Mouse (Mus musculus) forebrain, embryonic 15.5 days (tissue): Measurements from ENCODE around the gene Kat7. TPM values are rescaled to one million over a fixed set of nuclear protein-coding genes. Genes with fewer than 3 reads are reported as not detected.

Experiments used
- ATAC-seq: fragments of 200-750 bp; cut with Nextera tagmentation; replicated peaks from 2 replicates; pipeline ENCODE4 v1.8.0; 2017; ENCODE audit warnings: mild to moderate bottlenecking, moderate TSS enrichment, moderate library complexity
- H3K27ac ChIP-seq: fragments of 300-500 bp; sonication (generic); replicated peaks from 2 replicates; pipeline ENCODE4 v1.5.1; 2015; ENCODE audit warnings: mild to moderate bottlenecking, inconsistent platforms
- H3K27me3 ChIP-seq: fragments of 300-500 bp; sonication (generic); 2 replicates; pipeline ENCODE4 v1.6.1; 2015; ENCODE audit warnings: inconsistent platforms
- H3K36me3 ChIP-seq: fragments of 300-500 bp; sonication (generic); 2 replicates; pipeline ENCODE4 v1.6.1; 2015; ENCODE audit warnings: mild to moderate bottlenecking, inconsistent platforms
- H3K4me1 ChIP-seq: fragments of 300-500 bp; sonication (generic); 2 replicates; pipeline ENCODE4 v1.6.1; 2015; ENCODE audit warnings: inconsistent platforms
- H3K4me2 ChIP-seq: fragments of 300-500 bp; sonication (generic); replicated peaks from 2 replicates; pipeline ENCODE4 v1.6.1; 2015; ENCODE audit warnings: mild to moderate bottlenecking, inconsistent platforms
- H3K4me3 ChIP-seq: fragments of 300-500 bp; sonication (generic); 2 replicates; pipeline ENCODE4 v1.5.1; 2015; ENCODE audit warnings: mild to moderate bottlenecking, inconsistent platforms
- H3K9ac ChIP-seq: fragments of 300-500 bp; sonication (generic); replicated peaks from 2 replicates; pipeline ENCODE4 v1.6.1; 2015; ENCODE audit warnings: mild to moderate bottlenecking, inconsistent platforms
- H3K9me3 ChIP-seq: fragments of 300-500 bp; sonication (generic); 2 replicates; pipeline ENCODE4 v1.6.1; 2016; ENCODE audit warnings: inconsistent platforms
- WGBS: fragments of 180-500 bp; shearing (Covaris S2); methylation state at CpG from one replicate; pipeline ENCODE4 v1.1.7; 2015; ENCODE audit warnings: mixed read lengths; 5-methylcytosine and 5-hydroxymethylcytosine counted together
- polyA plus RNA-seq: library from polyadenylated mRNA; unstranded; fragments of >200 nt; fragmentation: Nextera tagmentation; extraction: Ambion mirVana; gene quantifications from 2 replicates; pipeline ENCODE4 v1.2.1, GENCODE M21; 2015

Kat7 gene
- polyA plus RNA-seq, 1 experiment from 2014 or later, result 75.7 TPM

DNA sequence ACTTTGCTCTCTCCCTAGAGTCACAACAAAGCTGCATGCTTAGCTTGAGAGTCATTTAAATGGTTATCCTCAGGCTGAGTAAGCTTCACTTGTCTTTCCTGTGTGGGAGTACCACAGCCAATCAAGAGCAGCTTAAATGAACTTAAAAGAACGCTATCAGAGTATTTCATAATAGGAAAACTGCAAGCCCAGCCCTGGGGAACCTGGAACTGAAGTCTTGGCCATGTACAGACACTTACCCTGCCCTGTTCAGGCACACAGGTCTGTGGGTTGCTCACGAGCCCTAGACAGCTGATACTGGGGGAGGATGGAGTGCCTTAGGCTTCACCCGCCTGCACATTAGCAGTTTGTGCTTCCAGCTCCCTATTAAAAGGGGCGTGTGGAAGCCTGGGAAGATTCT lies 33.1 kb upstream of the Kat7 start:
- Histone ChIP-seq H3K27me3 (peaks cover 3% of the 10 kb centered on the region; the same call in 1 of the 2 replicates), H3K36me3 (no peaks in the 10 kb centered on the region), H3K27ac (no peak overlapping the region), H3K9ac (no peak overlapping the region), H3K4me1 (peaks cover 8% of the 10 kb centered on the region), H3K4me3 (no peak overlapping the region), H3K9me3 (no peaks in the 10 kb centered on the region), H3K4me2 (no peak overlapping the region)
- ATAC-seq, result no peak
- WGBS, result 62% methylated on average over 4 of the region's 4 CpGs

DNA sequence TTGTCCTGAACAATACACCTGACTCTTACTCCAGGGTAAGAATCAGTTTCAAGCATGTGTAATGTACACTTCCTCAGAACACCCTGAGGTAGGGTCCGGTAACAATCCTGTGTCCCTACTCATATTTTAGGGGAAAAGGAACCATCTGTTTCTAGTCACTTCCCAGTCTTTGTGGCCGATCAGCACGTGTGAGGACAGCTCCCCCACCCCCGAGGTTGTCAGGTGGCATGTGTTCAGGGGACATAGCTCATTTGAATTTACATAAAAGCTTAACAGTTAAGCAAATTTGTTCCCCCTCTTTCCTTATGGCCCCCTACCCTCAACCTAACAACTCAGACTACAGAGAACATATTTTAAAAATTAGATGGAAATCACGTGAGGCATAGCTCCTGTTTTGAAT lies 30.6 kb upstream of the Kat7 start:
- no peak overlapping the region for H3K4me2 ChIP-seq
- 41% methylated on average over 5 of the region's 5 CpGs for WGBS
- no peak for ATAC-seq
- no peak overlapping the region for H3K27ac ChIP-seq
- no peaks in the 10 kb centered on the region for H3K9me3 ChIP-seq
- no peaks in the 10 kb centered on the region for H3K36me3 ChIP-seq
- H3K4me3 ChIP-seq, result no peak overlapping the region
- H3K27me3 ChIP-seq, result peaks cover 10% of the 10 kb centered on the region; the same call in 1 of the 2 replicates
- no peak overlapping the region for H3K9ac ChIP-seq
- H3K4me1 ChIP-seq, result peaks cover 20% of the 10 kb centered on the region

DNA sequence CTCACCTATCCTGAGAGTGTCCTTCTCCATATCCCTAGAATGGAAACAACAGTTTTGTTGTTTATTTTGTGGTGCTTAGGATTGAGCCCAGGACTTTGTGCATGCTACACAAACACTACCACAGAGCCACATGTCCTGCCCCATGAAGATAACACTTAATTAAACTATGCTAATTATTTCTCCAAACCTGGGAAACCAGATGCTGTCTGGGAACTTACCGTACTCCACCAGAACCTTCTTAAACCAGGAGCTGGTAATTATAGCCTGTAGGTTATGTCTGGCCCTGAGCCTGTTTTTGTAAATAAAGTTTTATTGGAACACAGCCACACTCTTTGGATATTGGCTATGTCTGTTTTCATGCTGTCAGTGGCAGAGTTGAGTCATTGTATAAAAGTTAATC lies 30.2 kb upstream of the Kat7 start:
- Histone ChIP-seq H3K27me3 (peaks cover 10% of the 10 kb centered on the region; the same call in 1 of the 2 replicates), H3K9ac (no peak overlapping the region), H3K36me3 (no peaks in the 10 kb centered on the region), H3K4me3 (no peak overlapping the region), H3K4me1 (peaks cover 20% of the 10 kb centered on the region), H3K4me2 (no peak overlapping the region), H3K27ac (no peak overlapping the region), H3K9me3 (no peaks in the 10 kb centered on the region)
- ATAC-seq, result no peak
- 37% methylated on average over 1 of the region's 1 CpGs for WGBS

DNA sequence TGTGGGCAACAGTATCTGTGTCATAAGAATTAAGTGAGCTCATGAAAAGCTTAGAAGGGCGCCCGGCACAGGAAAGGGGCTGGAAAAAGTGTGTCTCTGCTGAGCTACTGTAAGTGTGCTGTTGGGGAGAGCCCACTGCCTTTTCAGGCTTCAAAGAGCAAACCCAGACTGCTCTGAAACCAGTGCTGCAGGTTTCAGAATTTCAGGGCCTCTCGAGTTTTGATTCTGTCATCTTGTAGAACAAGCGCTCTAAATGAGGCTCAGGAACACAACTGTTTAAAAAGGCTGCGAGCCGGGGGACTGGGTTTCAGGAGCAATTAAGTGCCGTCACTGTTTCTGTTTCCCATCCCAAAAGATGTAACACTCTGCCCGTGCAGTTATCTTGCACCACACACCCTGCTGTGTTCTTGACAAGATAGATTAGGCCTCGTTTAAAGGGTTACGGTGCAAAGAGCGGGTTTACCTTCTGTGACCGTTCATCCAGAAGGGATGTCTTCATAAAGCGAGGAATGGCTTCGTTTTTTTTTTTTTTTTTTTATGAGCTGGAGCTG lies 29.5 kb upstream of the Kat7 start:
- 12% methylated on average over 14 of the region's 14 CpGs for WGBS
- Histone ChIP-seq H3K9me3 (no peaks in the 10 kb centered on the region), H3K27me3 (peaks cover 10% of the 10 kb centered on the region; the same call in 1 of the 2 replicates), H3K36me3 (no peaks in the 10 kb centered on the region), H3K4me3 (no peak overlapping the region), H3K9ac (0 out of 2 replicates have a peak overlapping the region, but pooled peaks have one; percentile 1), H3K27ac (no peak overlapping the region), H3K4me1 (peaks cover 20% of the 10 kb centered on the region), H3K4me2 (no peak overlapping the region)
- no peak for ATAC-seq

DNA sequence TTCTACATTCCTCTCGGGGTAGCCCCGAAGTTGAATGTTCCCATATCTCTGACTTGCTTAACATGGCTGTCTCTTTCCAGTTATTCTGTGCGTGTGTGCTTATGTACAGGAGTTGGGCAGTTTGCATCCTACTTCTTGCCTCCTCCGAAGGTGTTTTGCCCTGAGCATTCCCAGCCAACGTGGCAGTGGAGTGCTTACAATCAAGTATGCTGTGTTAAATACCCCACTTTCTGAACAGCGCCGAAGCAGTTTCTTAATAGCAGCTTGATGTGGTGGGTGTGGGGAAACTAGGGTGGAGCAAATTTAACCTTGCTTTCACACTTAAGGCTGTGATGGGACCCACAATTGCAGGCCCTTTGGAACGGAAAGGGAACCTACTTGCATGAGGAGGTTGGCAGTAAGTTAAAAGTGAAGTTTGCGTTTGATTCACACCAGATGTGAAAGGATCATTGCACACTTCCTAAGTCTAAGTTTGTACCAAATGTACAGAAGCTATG lies 27.8 kb upstream of the Kat7 start:
- peak overlapping the region; percentile 99 for H3K4me2 ChIP-seq
- H3K4me3 ChIP-seq, result peak overlapping the region; percentile 95
- H3K4me1 ChIP-seq, result peaks cover 20% of the 10 kb centered on the region
- no peaks in the 10 kb centered on the region for H3K9me3 ChIP-seq
- peak overlapping the region; percentile 58; the same call in 1 of the 2 replicates for H3K9ac ChIP-seq
- H3K36me3 ChIP-seq, result no peaks in the 10 kb centered on the region
- no peak overlapping the region for H3K27ac ChIP-seq
- ATAC-seq, result no peak
- WGBS, result 32% methylated on average over 9 of the region's 9 CpGs
- peaks cover 13% of the 10 kb centered on the region; the same call in 1 of the 2 replicates for H3K27me3 ChIP-seq

DNA sequence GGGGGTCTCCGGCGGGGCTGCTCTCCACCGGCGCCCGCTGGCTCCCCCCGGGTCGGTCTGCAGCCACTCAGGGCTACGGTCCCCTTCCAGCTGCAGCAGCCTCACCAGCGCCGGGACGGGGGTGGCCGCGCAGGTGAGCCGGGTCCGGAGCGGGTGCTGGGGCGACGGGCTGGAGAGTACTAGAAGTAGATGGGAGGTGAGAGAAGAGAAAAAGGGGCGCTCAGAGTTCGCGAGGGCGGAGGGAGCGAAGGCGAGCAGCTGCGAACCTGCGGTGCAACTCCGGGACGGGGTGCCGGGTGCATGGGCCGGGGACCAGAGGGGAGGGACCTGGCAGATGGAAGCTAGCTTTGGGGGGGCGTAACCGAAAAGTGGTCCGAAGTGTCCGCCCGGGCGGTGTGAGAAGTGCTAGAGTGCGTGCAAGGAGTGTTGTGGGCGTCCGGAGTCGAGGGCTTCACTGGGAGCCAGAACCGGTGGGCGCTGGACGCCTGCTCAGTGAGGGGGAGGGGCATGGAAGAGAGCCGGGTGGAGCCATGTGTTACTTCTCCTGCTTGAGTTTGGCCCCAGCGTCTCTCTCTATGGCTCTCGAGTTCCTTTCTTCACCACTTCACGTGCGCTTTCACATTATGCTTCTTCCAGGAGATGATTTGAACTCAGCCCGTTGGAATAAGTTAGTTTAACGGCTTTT lies 27.2 kb upstream of the Kat7 start:
- Histone ChIP-seq H3K9me3 (no peaks in the 10 kb centered on the region), H3K4me1 (peaks cover 20% of the 10 kb centered on the region), H3K4me3 (peak overlapping the region; percentile 95), H3K4me2 (peak overlapping the region; percentile 99), H3K9ac (peak overlapping the region; percentile 58), H3K27ac (no peak overlapping the region), H3K27me3 (peaks cover 13% of the 10 kb centered on the region; the same call in 1 of the 2 replicates), H3K36me3 (no peaks in the 10 kb centered on the region)
- peak; percentile 79 for ATAC-seq
- WGBS, result under 1% methylated on average over 50 of the region's 50 CpGs

DNA sequence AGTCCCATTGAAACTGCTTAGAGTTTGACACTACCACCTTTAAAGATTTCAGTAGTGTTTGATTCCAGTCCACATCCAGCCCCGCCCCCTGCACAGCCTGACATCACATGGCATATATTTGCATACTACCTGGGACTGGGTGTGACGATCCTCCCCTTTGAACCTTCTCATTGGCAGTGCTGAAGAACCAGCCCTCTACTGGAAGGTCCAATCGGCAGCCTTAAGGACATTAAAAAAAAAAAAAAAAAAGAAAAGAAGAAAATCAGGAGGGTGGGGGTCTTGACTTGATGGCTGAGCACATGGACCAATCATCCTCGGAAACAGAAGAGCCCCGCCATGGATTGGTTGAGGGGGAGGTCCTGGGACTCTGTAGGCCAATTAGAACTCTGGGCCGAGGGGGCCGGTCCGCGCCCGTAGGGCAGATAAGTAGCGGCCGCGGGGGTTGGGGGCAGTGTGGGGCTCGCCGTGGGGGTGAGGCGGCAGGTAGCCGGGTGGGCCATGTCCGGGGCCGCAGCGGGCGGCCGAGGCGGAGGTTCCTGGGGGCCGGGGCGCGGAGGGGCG lies 26.6 kb upstream of the Kat7 start, which contains the start of gene Fam117a:
TSS of gene Fam117a (plus strand) at position 451 of the 561 bp plus-strand sequence.
- Histone ChIP-seq H3K36me3 (no peaks in the 10 kb centered on the region), H3K4me1 (peaks cover 20% of the 10 kb centered on the region), H3K27me3 (peaks cover 13% of the 10 kb centered on the region; the same call in 1 of the 2 replicates), H3K4me3 (peak within 1 kb of the TSS; percentile 95), H3K4me2 (peak within 1 kb of the TSS; percentile 99), H3K27ac (no peak within 1 kb of the TSS), H3K9me3 (no peaks in the 10 kb centered on the region), H3K9ac (peak within 1 kb of the TSS; percentile 58)
- ATAC-seq, result peak; percentile 99
- WGBS, result under 1% methylated on average over 16 of the region's 27 CpGs

DNA sequence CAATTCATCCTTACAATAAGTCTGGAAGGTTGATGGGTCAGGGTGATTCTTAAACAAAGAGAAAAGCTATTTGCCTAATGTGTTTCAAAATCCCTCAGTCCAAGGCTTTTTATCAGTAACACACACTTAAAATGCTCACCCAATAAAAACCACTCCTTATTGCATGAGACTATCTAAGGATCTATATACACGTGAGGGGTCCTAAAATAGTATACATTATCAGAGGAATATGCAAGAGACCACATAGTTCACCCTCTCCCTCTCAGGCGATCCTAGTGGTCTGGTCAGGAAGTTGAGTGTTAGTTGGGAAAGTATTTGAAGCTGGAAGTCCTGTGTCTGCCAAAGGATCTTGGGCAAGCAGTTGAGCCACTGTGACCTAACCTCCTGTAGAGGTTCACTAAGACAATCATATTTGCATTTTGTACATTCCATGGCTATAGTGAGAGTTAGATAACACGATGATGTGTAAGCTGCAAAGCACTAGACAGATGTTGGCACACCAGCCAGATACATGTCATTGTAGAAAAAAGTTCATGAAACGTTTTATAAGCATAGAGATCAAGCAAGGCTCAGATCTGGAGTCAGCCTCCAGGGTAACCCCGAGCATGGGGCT lies 24.5 kb upstream of the Kat7 start:
- Histone ChIP-seq H3K27me3 (peaks cover 13% of the 10 kb centered on the region; the same call in 1 of the 2 replicates), H3K4me3 (no peak overlapping the region), H3K27ac (no peak overlapping the region), H3K4me2 (no peak overlapping the region), H3K4me1 (peaks cover 17% of the 10 kb centered on the region), H3K36me3 (no peaks in the 10 kb centered on the region), H3K9ac (no peak overlapping the region), H3K9me3 (no peaks in the 10 kb centered on the region)
- 67% methylated on average over 5 of the region's 5 CpGs for WGBS
- ATAC-seq, result no peak

DNA sequence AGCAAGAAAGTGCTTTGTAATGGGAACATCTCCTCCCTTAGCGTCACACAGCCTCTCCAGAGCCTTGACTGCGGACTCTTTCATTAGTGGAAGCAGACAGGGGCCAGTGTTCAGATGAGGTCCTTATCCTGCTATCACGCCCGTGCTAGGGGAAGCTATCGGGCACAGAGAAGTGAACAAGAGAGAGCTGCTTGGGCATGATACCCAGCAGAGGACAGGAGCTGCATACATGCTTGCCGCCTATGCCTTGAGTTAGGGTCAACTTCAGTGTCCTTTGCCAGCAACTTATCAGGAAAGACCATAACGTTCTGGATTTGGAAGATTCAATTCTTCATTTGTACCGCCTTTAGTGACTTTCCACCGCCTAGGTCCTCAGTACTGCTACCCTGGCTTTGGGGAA lies 23.8 kb upstream of the Kat7 start:
- no peaks in the 10 kb centered on the region for H3K9me3 ChIP-seq
- ATAC-seq, result no peak
- no peak overlapping the region for H3K4me3 ChIP-seq
- 80% methylated on average over 9 of the region's 9 CpGs for WGBS
- peaks cover 13% of the 10 kb centered on the region for H3K4me1 ChIP-seq
- H3K36me3 ChIP-seq, result no peaks in the 10 kb centered on the region
- no peak overlapping the region for H3K4me2 ChIP-seq
- H3K27ac ChIP-seq, result no peak overlapping the region
- H3K9ac ChIP-seq, result no peak overlapping the region
- peaks cover 13% of the 10 kb centered on the region; the same call in 1 of the 2 replicates for H3K27me3 ChIP-seq

DNA sequence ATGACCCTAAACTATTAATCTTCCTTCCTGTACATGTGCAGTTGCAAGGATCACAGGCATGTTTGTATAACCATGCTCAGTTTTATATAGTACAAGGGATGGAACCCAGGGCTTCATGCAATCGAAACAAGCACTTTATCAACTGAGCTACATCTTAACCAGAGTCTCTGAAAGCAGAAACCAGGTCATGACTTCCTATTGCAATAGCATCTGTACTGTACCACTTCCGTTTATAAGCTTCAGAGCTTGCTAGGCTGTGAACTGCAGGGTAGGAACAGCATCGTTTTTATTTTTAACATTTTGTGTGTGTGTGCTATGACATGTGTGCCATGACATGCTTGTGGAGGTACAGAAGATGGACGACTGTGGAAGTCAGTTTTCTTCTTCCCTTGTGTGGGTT lies 23.2 kb upstream of the Kat7 start:
- 0 out of 2 replicates have a peak, but pooled peaks cover 11% of the 10 kb centered on the region for H3K27me3 ChIP-seq
- H3K4me1 ChIP-seq, result peaks cover 12% of the 10 kb centered on the region
- no peak overlapping the region for H3K4me3 ChIP-seq
- ATAC-seq, result no peak
- 62% methylated on average over 4 of the region's 4 CpGs for WGBS
- H3K27ac ChIP-seq, result no peak overlapping the region
- no peak overlapping the region for H3K4me2 ChIP-seq
- no peaks in the 10 kb centered on the region for H3K9me3 ChIP-seq
- no peaks in the 10 kb centered on the region for H3K36me3 ChIP-seq
- H3K9ac ChIP-seq, result no peak overlapping the region

DNA sequence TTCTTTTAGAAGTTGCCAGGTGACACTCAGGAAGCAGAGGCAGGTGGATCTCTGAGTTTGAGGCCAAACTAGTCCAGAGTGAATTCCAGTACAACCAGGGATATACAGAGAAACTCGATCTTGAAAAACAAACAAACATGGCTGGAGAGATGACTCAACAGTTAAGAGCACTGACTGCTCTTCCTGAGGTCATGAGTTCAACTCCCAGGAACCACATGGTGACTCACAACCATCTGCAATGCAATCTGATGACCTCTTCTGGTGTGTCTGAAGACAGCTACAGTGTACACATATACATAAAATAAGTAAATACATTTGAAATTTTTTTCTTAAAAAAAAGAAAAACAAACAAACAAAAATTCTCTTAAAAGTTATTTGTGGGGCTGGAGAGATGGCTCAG lies 20.6 kb upstream of the Kat7 start:
- H3K36me3 ChIP-seq, result no peaks in the 10 kb centered on the region
- H3K4me3 ChIP-seq, result no peak overlapping the region
- H3K4me1 ChIP-seq, result no peaks in the 10 kb centered on the region
- no peak overlapping the region for H3K27ac ChIP-seq
- no peak for ATAC-seq
- H3K27me3 ChIP-seq, result 0 out of 2 replicates have a peak, but pooled peaks cover 3% of the 10 kb centered on the region
- no peaks in the 10 kb centered on the region for H3K9me3 ChIP-seq
- H3K9ac ChIP-seq, result no peak overlapping the region
- no peak overlapping the region for H3K4me2 ChIP-seq
- 71% methylated on average over 1 of the region's 1 CpGs for WGBS

DNA sequence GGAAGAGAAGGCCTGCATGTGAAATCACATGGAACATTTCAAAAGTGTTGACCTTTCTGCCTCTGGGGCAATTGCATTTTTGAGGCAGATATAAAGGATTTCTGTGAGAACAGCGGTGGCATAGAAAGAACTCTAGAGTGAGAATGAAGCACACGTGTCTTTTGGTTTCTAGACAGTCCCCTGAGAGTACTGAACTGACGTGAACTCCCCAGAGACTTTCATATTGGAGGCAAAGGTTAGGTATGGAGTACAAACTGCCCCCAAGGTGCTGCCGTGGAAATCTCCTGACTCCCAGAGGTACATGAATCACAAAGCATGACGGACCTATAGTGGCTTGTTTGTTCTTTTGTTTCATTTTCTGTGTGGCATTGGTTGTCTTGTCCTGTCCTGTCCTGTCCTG lies 18.6 kb upstream of the Kat7 start:
- no peak for ATAC-seq
- Histone ChIP-seq H3K9ac (no peak overlapping the region), H3K27me3 (0 out of 2 replicates have a peak, but pooled peaks cover 1% of the 10 kb centered on the region), H3K36me3 (no peaks in the 10 kb centered on the region), H3K9me3 (no peaks in the 10 kb centered on the region), H3K4me1 (no peaks in the 10 kb centered on the region), H3K4me2 (no peak overlapping the region), H3K27ac (no peak overlapping the region), H3K4me3 (no peak overlapping the region)
- 80% methylated on average over 5 of the region's 5 CpGs for WGBS
